Mouse (Mus musculus) neural tube, embryonic 14.5 days (tissue): ENCODE measurements around the gene Arid1b. TPM values are rescaled to one million over a fixed set of nuclear protein-coding genes. Genes with fewer than 3 reads are reported as not detected.

ENCODE experiments used
- ATAC-seq: fragments of 200-750 bp; cut with Nextera tagmentation; 2 replicates; pipeline ENCODE4 v1.8.0; 2017; ENCODE audit warnings: low read depth, mild to moderate bottlenecking, moderate TSS enrichment, moderate library complexity
- H3K27ac ChIP-seq: fragments of 300-500 bp; sonication (generic); 2 replicates; pipeline ENCODE4 v1.5.1; 2014; ENCODE audit warnings: low read depth, mild to moderate bottlenecking, control low read depth, low read length, moderate library complexity, mixed read lengths
- H3K27me3 ChIP-seq: fragments of 300-500 bp; sonication (generic); 2 replicates; pipeline ENCODE4 v1.6.1; 2014; ENCODE audit warnings: low read length; ENCODE audit not compliant: control insufficient read depth, insufficient read depth
- H3K36me3 ChIP-seq: fragments of 300-500 bp; sonication (generic); 2 replicates; pipeline ENCODE4 v1.6.1; 2014; ENCODE audit warnings: low read length, mixed read lengths; ENCODE audit not compliant: control insufficient read depth, insufficient read depth
- H3K4me1 ChIP-seq: fragments of 300-500 bp; sonication (generic); 2 replicates; pipeline ENCODE4 v1.6.1; 2014; ENCODE audit warnings: low read length; ENCODE audit not compliant: control insufficient read depth, insufficient read depth
- H3K4me2 ChIP-seq: fragments of 300-500 bp; sonication (generic); 2 replicates; pipeline ENCODE4 v1.6.1; 2014; ENCODE audit warnings: mild to moderate bottlenecking, low read depth, low read length, control low read depth
- H3K4me3 ChIP-seq: fragments of 300-500 bp; sonication (generic); 2 replicates; pipeline ENCODE4 v1.5.1; 2014; ENCODE audit warnings: low read depth, low read length, control low read depth, mixed read lengths
- H3K9ac ChIP-seq: fragments of 300-500 bp; sonication (generic); replicated peaks from 2 replicates; pipeline ENCODE4 v1.6.1; 2014; ENCODE audit warnings: low read depth, mild to moderate bottlenecking, control low read depth, low read length, mixed read lengths
- H3K9me3 ChIP-seq: fragments of 300-500 bp; sonication (generic); 2 replicates; pipeline ENCODE4 v1.6.1; 2016; ENCODE audit warnings: low read length; ENCODE audit not compliant: control insufficient read depth
- WGBS: fragments of 180-500 bp; shearing (Covaris S2); extraction: QIAGEN DNeasy Blood & Tissue Kit; methylation state at CpG from one replicate; pipeline ENCODE4 v1.1.7; 2014; 5-methylcytosine and 5-hydroxymethylcytosine counted together
- polyA plus RNA-seq: library from polyadenylated mRNA; unstranded; fragments of >200 nt; fragmentation: Nextera tagmentation; extraction: Ambion mirVana; gene quantifications from 2 replicates; pipeline ENCODE4 v1.2.1, GENCODE M21; 2014

Arid1b gene
- polyA plus RNA-seq, 1 experiment from 2014 or later = 22.2 TPM

DNA sequence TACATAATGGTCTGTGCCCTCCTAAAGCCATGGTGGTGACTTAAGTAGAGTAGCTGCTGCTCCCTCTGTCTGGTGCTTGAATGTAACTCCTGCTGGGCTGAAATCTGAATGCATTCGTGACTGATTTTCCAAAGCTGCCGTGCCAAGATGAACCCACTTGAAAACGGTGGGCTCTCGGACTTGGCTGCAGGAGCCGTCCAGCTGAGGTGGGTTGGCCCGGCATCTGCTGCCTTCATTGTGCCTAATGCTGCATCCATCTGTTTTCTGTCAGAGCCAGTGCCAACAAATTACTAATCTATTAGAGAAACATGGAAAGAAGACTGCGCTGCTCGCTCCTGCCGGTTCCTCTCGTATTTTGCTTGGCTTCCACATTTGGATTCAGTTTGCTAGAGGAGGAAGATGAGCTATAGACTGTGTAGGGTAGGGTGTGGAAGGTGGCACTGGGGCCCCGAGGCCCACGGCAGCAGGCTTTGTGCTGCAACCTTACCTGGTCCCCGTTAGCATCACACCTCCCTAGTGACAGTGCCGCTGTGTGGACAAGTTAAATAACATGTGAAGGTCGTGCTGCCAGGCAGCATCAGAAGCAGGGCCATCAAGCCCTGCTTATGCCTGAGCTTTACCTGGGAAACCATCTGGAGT, 292.6 kb downstream of the Arid1b start:
- ATAC-seq = peak; percentile 36; the same call in 1 of the 2 replicates
- no peaks in the 10 kb centered on the region for H3K9me3 ChIP-seq
- peaks cover 25% of the 10 kb centered on the region for H3K4me1 ChIP-seq
- H3K27ac ChIP-seq = peak overlapping the region; percentile 30; the same call in 1 of the 2 replicates
- 43% methylated on average over 15 of the region's 15 CpGs for WGBS
- peaks cover 7% of the 10 kb centered on the region; the same call in 1 of the 2 replicates for H3K36me3 ChIP-seq
- 0 out of 2 replicates have a peak overlapping the region, but pooled peaks have one; percentile 13 for H3K9ac ChIP-seq
- no peak overlapping the region for H3K4me3 ChIP-seq
- no peaks in the 10 kb centered on the region for H3K27me3 ChIP-seq
- no peak overlapping the region for H3K4me2 ChIP-seq

DNA sequence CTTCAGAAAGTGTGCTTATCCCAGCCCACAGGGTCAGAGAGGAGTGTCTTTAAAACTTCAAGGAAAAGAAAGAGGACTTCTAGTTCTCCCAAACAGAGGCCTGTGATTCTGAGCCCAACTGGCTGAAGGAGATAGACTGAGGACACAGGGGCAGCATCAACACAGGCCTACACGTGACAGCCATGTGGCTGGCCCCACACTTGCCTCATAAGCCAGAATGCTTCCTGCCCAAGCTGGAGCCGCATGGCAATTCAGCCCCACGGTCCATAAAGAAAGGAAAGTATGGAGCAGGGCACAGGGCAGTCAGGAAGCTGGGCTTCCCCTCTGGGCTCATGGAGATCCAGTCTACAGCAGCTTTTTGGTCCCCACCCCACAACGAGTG, 293.1 kb downstream of the Arid1b start:
- 60% methylated on average over 4 of the region's 4 CpGs for WGBS
- H3K4me2 ChIP-seq = no peak overlapping the region
- no peak overlapping the region for H3K4me3 ChIP-seq
- H3K36me3 ChIP-seq = peaks cover 8% of the 10 kb centered on the region; the same call in 1 of the 2 replicates
- H3K9ac ChIP-seq = no peak overlapping the region
- ATAC-seq = no peak
- no peaks in the 10 kb centered on the region for H3K9me3 ChIP-seq
- H3K27me3 ChIP-seq = no peaks in the 10 kb centered on the region
- H3K27ac ChIP-seq = 0 out of 2 replicates have a peak overlapping the region, but pooled peaks have one; percentile 35
- H3K4me1 ChIP-seq = peaks cover 25% of the 10 kb centered on the region

DNA sequence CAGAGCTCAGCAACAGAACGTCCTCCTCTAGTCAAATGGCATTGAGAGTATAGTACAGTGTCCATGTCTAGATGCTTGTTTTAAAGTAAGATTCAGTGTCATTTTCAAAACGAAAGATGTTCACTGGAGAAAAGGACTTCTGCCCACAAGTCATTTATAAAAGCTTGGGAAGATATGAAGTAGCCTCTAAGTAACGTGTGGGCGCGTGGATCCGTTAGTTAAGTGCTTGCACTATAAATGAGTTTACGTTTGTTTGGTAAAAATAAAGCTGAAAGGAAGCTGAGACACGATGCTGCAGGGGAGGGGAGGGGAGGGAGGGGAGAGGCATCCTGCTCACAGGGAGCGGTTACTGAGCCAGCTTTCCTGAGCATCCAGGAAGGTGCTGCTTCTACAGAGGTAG, 293.5 kb downstream of the Arid1b start:
- peaks cover 25% of the 10 kb centered on the region for H3K4me1 ChIP-seq
- WGBS = 65% methylated on average over 9 of the region's 9 CpGs

DNA sequence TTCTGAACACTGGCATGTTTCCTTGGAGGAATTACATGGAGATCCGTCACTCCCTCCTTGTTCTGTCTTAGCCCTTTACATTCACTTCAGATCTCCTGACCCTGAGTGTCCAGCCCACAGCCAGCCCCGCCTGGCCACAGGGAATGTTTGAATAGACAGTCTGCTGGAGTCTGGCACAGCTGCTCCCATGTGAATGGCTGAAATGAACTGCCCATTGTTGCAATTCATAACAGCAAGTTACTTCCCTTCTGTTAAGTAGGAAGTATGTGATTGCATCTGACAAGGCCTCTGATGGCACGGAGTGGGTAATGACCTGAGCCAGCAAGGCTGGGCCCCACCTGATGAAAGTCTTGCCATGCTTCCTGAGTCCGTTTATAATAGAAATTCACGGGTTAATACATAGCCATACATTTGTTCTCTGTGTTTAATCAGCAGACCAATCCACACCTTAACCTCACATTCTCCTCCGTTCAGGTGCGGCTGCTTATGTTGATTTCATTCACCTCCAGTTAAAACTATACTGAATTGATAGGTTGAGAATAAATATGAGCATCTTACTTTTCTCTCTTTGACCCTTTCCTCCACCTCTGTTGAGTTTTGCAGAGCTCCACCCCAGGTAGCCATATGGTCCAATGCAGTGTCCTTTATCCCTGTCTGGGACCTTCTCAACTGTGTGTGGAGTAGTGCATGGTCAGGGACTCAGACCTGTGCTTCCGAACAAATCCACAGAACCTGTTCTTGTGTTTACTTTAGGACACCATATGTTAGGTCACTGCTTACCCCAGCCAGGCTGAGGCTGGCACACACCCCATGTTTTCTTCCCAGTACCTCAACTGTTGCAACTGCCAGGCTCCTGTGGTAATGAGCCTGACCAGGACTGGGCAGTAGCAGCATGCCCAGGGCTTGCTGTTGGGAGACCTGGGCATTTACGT, 299.8 kb downstream of the Arid1b start:
- no peak overlapping the region; the same call in 1 of the 2 replicates for H3K9ac ChIP-seq
- H3K27ac ChIP-seq = no peak overlapping the region
- H3K27me3 ChIP-seq = no peaks in the 10 kb centered on the region
- H3K36me3 ChIP-seq = peaks cover 12% of the 10 kb centered on the region; the same call in 1 of the 2 replicates
- WGBS = 58% methylated on average over 9 of the region's 9 CpGs
- H3K4me2 ChIP-seq = no peak overlapping the region
- H3K4me3 ChIP-seq = no peak overlapping the region
- ATAC-seq = no peak
- no peaks in the 10 kb centered on the region for H3K9me3 ChIP-seq
- peaks cover 33% of the 10 kb centered on the region for H3K4me1 ChIP-seq

More for the DNA sequence above, 293.5 kb downstream of the Arid1b start:
- Histone ChIP-seq H3K9me3 (no peaks in the 10 kb centered on the region), H3K36me3 (peaks cover 8% of the 10 kb centered on the region; the same call in 1 of the 2 replicates), H3K27me3 (no peaks in the 10 kb centered on the region), H3K27ac (0 out of 2 replicates have a peak overlapping the region, but pooled peaks have one; percentile 35), H3K4me2 (no peak overlapping the region), H3K4me3 (no peak overlapping the region), H3K9ac (no peak overlapping the region)
- no peak for ATAC-seq

DNA sequence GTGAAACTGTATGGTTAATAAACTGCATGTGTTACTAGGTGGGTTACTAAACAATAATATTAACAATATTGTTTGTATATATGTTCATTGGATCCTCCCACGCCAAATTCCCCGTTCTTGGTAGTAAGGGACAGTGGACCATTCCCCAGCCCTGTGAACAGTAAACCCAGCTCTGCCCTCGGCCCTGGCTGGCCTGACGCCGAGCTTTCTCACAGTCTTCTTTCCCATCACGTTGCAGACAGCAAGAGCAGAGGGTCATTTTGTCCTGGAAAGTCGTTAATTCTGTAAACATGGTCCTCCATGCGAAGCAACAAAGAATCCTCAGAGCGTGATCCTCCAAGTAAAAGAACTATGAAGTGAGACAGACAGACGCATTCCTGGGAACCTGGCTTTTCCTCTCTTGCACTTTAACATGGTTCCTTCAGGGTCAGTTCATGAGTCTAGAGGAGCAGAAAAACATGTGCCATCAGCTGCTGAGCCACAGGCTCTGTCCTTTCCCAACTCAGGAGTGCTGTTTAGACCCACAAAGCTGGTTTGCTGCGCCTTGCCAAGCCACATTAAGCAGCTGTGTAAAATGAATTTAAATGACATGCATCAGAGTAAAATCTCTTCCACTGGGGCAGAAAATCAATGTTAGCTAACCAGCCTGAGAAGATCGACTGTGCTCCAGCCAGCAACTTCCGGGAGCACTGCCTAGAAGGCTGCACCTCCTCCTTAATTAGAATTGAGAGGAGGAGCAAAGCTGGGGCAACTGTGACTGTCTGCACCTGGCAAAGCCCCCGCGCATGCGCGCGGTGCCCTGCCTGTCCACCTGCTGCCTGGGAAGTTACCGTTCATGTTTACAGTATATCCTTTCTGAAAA, 301.2 kb downstream of the Arid1b start:
- Histone ChIP-seq H3K9me3 (no peaks in the 10 kb centered on the region), H3K4me2 (no peak overlapping the region), H3K9ac (no peak overlapping the region), H3K4me3 (no peak overlapping the region), H3K27me3 (no peaks in the 10 kb centered on the region), H3K36me3 (peaks cover 12% of the 10 kb centered on the region; the same call in 1 of the 2 replicates), H3K4me1 (peaks cover 33% of the 10 kb centered on the region), H3K27ac (peak overlapping the region; percentile 62)
- 54% methylated on average over 19 of the region's 19 CpGs for WGBS
- peak; percentile 31; the same call in 1 of the 2 replicates for ATAC-seq

DNA sequence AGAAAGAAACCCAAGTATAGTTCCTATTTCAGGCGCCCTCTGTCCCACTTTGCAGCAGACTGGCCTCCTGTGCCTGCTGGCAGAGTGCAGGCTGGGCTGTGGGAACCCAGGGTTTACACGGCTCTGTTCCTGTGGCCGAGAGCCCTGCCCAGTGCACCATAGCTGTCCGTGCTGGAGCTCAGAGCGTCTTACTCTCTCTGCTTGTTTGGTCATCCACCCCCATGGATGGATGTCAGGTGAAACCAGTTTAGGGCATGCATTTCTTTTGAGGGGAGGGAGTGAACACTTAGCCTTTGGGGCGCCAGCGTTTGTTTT, 301.8 kb downstream of the Arid1b start:
- peak overlapping the region; percentile 62 for H3K27ac ChIP-seq
- no peak overlapping the region for H3K9ac ChIP-seq
- H3K9me3 ChIP-seq = no peaks in the 10 kb centered on the region
- H3K4me2 ChIP-seq = no peak overlapping the region
- 78% methylated on average over 7 of the region's 7 CpGs for WGBS
- peaks cover 33% of the 10 kb centered on the region for H3K4me1 ChIP-seq
- H3K4me3 ChIP-seq = no peak overlapping the region
- H3K36me3 ChIP-seq = peaks cover 12% of the 10 kb centered on the region; the same call in 1 of the 2 replicates
- no peak for ATAC-seq
- H3K27me3 ChIP-seq = no peaks in the 10 kb centered on the region

DNA sequence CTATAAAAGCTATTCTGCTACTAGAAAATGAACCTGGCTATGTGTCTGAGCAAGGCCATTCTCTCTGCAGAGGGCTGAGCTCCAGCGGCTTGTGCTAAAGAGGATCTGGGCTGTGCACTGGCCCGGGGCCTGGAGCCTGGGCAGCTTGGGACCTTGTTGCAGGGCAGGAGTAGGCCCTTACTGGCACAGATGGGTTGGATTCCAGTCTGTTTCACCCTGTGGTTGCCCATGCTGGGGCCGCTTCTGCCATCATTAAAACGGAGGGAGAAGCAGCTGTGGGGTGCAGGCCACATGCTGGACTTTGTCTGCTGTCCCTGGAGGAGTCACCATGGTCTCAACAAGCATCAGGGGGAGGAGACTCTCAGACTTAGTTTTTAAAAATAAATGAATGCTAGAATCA, 303.4 kb downstream of the Arid1b start:
- Histone ChIP-seq H3K9me3 (no peaks in the 10 kb centered on the region), H3K9ac (no peak overlapping the region), H3K4me2 (no peak overlapping the region), H3K4me1 (peaks cover 33% of the 10 kb centered on the region), H3K27me3 (no peaks in the 10 kb centered on the region), H3K27ac (no peak overlapping the region), H3K36me3 (0 out of 2 replicates have a peak, but pooled peaks cover 5% of the 10 kb centered on the region), H3K4me3 (no peak overlapping the region)
- 76% methylated on average over 4 of the region's 4 CpGs for WGBS
- ATAC-seq = no peak

- Histone ChIP-seq H3K4me1 (peaks cover 33% of the 10 kb centered on the region), H3K27me3 (no peaks in the 10 kb centered on the region), H3K4me2 (no peak overlapping the region), H3K4me3 (no peak overlapping the region), H3K36me3 (0 out of 2 replicates have a peak, but pooled peaks cover 5% of the 10 kb centered on the region), H3K27ac (no peak overlapping the region), H3K9me3 (no peaks in the 10 kb centered on the region), H3K9ac (no peak overlapping the region)
- no peak for ATAC-seq
- 67% methylated on average over 10 of the region's 10 CpGs for WGBS
Measured at GRCm38 (mm10) chr17:5297984-5298383, 303.9 kb downstream of the Arid1b start.
